Mouse (Mus musculus) adrenal gland, adult 8-10 months (tissue): ENCODE results near the gene Nek8. TPM values are rescaled to one million over a fixed set of nuclear protein-coding genes. Genes with fewer than 3 reads are reported as not detected.
"Not testable (repeated sequence)": the region's sequence is repeated elsewhere in the genome, so short reads cannot be mapped to it uniquely, and the experiment has no call there.

Experiments
- DNase-seq: peaks from one replicate; pipeline ENCODE4 v3.0.0; 2022
- microRNA-seq, 2 experiments: library from miRNA; unstranded; fragments of <30 nt; microRNA quantifications; one replicate each; pipeline ENCODE4 v1.2.0; 2022
- total RNA-seq, 4 experiments: library from RNA; stranded (reverse); gene quantifications; 2 replicates each; pipeline ENCODE4 v1.2.4; 2022

Gene Nek8
- total RNA-seq, 4 experiments from 2014 or later, result 10.7 to 29.6 (median 21.6) TPM

GRCm38 (mm10) chr11:78138023-78138422 lies 38.5 kb downstream of the Nek8 start:
- no peak for DNase-seq

GRCm38 (mm10) chr11:78137584-78137983 lies 38.9 kb downstream of the Nek8 start:
- DNase-seq, result peak; percentile 47

DNA sequence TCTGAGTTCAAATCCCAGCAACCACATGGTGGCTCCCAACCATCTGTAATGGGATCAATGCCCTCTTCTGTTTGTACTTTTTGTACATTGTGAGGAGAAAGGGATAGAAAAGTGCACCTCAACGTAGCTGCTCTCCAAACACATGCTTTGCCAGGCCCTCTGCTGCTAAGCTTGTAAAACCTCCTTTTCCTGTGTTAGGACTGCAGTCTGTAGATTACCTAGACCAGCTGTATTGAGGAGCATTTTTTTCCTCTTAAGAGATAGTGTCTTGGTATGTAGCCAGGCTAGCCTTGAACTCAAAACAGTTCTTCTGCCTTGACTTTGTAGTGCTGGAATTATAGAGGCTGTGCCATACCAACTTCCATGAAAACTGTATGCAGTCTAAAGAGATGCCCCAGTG lies 40.3 kb downstream of the Nek8 start:
- no peak for DNase-seq

DNA sequence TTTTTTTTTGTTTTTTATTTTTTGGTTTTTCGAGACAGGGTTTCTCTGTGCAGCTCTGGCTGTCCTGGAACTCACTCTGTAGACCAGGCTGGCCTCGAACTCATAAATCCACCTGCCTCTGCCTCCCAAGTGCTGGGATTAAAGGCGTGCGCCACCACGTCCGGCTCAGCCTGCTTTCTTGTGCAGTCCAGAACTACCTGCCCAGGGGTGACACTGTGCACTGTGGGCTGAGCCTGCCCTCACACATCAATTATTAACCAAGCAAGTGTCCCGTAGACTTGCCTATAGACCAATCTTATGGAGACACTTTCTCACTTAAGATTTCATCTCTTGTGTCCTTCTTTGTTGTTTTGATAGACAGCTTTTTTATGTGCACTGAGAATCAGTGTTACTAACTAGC lies 41.2 kb downstream of the Nek8 start:
- DNase-seq, result not testable (repeated sequence)

DNA sequence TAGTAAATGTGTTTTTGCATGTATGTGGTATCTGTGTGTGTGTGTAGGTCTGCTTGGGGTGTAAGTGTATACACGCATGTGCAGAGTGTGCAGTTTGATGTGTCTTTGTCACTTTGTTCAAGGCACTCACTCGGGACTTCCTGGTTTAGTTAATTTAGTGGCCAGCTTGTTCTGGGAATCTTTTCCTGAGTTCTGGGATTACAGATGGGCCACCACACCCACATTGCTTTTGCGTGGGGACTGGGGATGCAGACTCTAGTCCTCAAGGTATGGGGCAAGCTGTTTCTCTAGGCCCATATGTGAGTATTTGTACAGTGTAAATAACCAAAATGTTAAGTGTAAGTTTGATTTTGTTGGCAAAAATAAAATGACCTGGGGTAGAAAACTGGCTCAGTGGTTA lies 42.1 kb downstream of the Nek8 start:
- DNase-seq, result no peak

GRCm38 (mm10) chr11:78133915-78134314 lies 42.6 kb downstream of the Nek8 start:
- DNase-seq, result no peak

- DNase-seq, result no peak
Observed at GRCm38 (mm10) chr11:78129458-78129857, 47.0 kb downstream of the Nek8 start.

DNA sequence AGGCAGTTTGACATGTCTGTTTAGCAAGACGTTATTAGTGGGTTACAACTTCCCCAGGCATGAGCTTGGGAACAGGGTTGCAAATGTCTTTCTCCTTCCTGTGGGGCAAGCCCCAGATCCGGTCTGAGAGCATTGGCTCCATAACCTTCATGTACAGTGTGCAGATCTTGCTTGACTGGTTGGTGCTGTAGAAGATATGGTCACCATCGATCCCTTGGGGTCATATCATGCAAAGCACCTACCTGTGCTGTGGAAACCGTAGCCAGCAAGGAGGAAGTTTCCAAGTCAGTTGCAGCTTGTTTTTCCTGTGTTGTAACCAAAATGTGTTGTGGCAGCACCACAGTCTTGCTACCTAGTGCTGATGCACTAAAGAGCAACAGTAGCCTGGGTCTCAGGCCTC lies 49.7 kb downstream of the Nek8 start:
- DNase-seq, result no peak

DNA sequence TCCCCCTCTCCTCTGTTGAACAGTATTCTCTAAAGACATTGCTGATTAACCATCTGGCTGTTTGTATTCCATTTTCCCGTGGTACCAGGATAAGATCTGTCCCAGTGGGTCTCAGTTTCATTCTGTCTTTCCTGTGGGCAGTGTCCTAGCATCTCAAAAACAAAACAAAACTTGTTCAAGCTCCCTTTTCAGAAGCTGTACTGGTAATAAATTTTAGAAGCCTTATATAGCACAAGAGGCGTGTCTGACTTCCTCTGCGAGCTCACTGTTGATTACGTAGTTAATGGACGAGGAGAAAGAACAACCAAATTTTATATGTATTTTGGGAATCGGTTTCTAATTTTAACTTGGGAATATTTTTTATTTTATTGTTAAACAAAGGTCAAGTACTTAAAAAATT lies 50.8 kb downstream of the Nek8 start:
- no peak for DNase-seq

GRCm38 (mm10) chr11:78123782-78124181 lies 52.7 kb downstream of the Nek8 start:
- DNase-seq, result no peak

DNA sequence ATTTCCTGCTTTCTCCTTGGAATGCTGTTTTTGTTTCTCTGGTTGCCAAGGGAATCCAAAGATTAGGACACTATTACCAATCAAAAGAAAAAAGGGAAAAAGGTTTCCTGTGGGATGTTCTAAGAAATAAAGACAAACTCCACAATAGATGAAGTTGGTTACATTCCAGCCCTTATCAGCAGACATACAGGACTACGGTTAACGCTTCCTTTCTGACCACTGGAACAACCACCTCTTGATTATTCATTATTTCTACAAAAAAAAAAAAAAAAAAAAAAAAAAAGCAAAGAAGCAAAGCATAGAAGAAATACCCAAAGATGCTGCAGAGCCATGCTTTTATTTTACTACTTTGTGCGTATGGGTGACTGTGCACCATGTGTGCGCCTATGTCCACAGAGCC lies 53.7 kb downstream of the Nek8 start:
- no peak for DNase-seq

DNA sequence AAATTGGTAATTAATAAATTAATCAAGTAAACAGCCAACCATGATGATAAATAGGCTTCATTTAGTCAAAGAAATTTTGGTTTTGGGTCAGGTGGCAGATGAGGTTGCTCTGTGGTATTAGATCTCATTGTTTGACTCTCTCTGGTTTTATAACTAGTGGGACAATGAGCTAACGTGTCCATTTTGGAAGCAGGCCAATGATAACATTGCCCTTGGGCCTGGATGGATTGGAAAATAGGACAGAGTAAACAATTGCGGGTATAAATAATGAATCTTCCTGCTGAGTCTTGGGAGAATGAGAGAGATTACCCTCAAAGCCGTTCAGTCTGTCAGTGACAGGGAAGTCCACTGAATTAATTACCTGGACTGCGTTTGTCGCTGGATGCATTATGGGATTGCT lies 55.3 kb downstream of the Nek8 start:
- DNase-seq, result peak; percentile 64

DNA sequence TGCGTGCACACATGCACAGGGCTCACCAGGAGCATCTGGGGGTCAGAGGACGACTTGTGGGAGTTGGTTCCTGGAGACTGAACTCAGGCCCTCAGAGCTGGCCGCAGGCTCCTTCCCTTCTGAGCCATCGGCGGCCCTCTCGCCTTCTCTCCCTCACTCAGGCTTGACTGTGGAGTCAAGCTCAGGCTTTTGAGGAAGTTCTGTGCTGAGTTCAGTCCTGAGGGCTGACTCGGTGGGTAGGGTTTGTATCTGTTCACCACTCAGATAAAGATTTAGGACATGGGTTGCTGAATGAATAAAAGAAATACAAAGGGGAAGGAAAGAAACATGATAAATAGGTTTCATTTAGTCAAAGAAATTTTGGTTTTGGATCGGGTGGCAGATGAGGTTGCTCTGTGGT lies 56.6 kb downstream of the Nek8 start:
- DNase-seq, result no peak

- no peak for DNase-seq
Observed at GRCm38 (mm10) chr11:78118467-78118866, 58.0 kb downstream of the Nek8 start.

GRCm38 (mm10) chr11:78116146-78116410 lies 60.4 kb downstream of the Nek8 start:
- no peak for DNase-seq

Small RNA genes within 50 kb of the gene (microRNA-seq; reads per million reads assigned to microRNA genes)
- 0.34 to 0.35 reads per million in 2 experiments for gene Mir7653

Other genes starting within 250 kb of the Nek8 start
- gene Sez6, start 245.9 kb downstream of the Nek8 start, total RNA-seq, result 1 to 10 TPM; 3.1 to 6.8 (median 4.0) TPM
- 10 to 100 TPM; 50.6 to 78.2 (median 63.1) TPM for gene Phf12, start 193.9 kb downstream of the Nek8 start, total RNA-seq
- 10 to 100 TPM; 11.0 to 23.6 (median 14.4) TPM for gene Dhrs13, start 144.4 kb downstream of the Nek8 start, total RNA-seq
- gene Flot2, start 138.7 kb downstream of the Nek8 start, total RNA-seq, result 100 to 1,000 TPM in 2 of 4 experiments, 10 to 100 TPM in 2; 86.1 to 115 (median 101) TPM
- gene Eral1, start 96.3 kb downstream of the Nek8 start, total RNA-seq, result 10 to 100 TPM; 32.2 to 39.5 (median 37.2) TPM
- gene Fam222b, start 82.0 kb downstream of the Nek8 start, total RNA-seq, result 10 to 100 TPM; 19.6 to 29.0 (median 22.4) TPM
- 10 to 100 TPM; 18.0 to 31.3 (median 22.8) TPM for gene Traf4, start 11.1 kb downstream of the Nek8 start, total RNA-seq
- 10 to 100 TPM; 54.5 to 65.1 (median 61.2) TPM for gene Tlcd1, start within 50 bp of the Nek8 start, total RNA-seq
- 1,000 to 10,000 TPM; 1,361 to 1,741 (median 1,547) TPM for gene Rpl23a, start 6.9 kb upstream of the Nek8 start, total RNA-seq
- 100 to 1,000 TPM in 2 of 4 experiments, 10 to 100 TPM in 2; 72.8 to 116 (median 98.4) TPM for gene Rab34, start 11.8 kb upstream of the Nek8 start, total RNA-seq
- 10 to 100 TPM; 10.1 to 12.9 (median 11.9) TPM for gene Proca1, start 16.7 kb upstream of the Nek8 start, total RNA-seq
- gene Sdf2, start 69.1 kb upstream of the Nek8 start, total RNA-seq, result 100 to 1,000 TPM; 118 to 156 (median 125) TPM
- gene Supt6, start 69.3 kb upstream of the Nek8 start, total RNA-seq, result 10 to 100 TPM; 71.8 to 93.4 (median 79.5) TPM
- 100 to 1,000 TPM; 178 to 198 (median 188) TPM for gene 2610507B11Rik, start 85.1 kb upstream of the Nek8 start, total RNA-seq
- 1 to 10 TPM in 3 of 4 experiments, under 1 TPM in 1; 0.26 to 1.8 (median 1.5) TPM for gene BC030499, start 114.2 kb upstream of the Nek8 start, total RNA-seq
- 1 to 10 TPM; 5.1 to 8.3 (median 6.9) TPM for gene Spag5, start 124.9 kb upstream of the Nek8 start, total RNA-seq
- gene Aldoc, start 146.3 kb upstream of the Nek8 start, total RNA-seq, result 10 to 100 TPM; 23.4 to 54.0 (median 37.5) TPM
- 10 to 100 TPM; 83.3 to 84.7 (median 83.9) TPM for gene Pigs, start 151.7 kb upstream of the Nek8 start, total RNA-seq
- gene Unc119, start 166.8 kb upstream of the Nek8 start, total RNA-seq, result 10 to 100 TPM; 45.1 to 60.9 (median 53.0) TPM
- gene Foxn1, start 209.9 kb upstream of the Nek8 start, total RNA-seq, result under 1 TPM; 0.20 to 0.77 (median 0.31) TPM
- gene Slc13a2, start 245.5 kb upstream of the Nek8 start, total RNA-seq, result not detected